Mouse (Mus musculus): ENCODE measurements around the gene Kcnh7. TPM values are rescaled to one million over a fixed set of nuclear protein-coding genes. Genes with fewer than 3 reads are reported as not detected.

Gene Kcnh7
- polyA plus RNA-seq, 1 experiment from 2014 or later: 0.10 TPM

- Histone ChIP-seq H3K4me2 (replicated peaks; ENCODE audit: low read depth, low read length) (no peak overlapping the region), H3K9me3 (ENCODE audit: low read length) (no peaks in the 10 kb centered on the region)
- 75% methylated on average over 2 of the region's 2 CpGs for WGBS
Measured at GRCm38 (mm10) chr2:63090447-63090846, 93.6 kb downstream of the Kcnh7 start.

GRCm38 (mm10) chr2:63058386-63058785, 125.7 kb downstream of the Kcnh7 start:
- TF ChIP-seq CTCF (IDR thresholded peaks at IDR 0.05): no peak
- no peak for TF ChIP-seq EP300 (IDR thresholded peaks at IDR 0.05)
- no peak overlapping the region for H3K4me3 ChIP-seq (ENCODE audit: low read depth, low read length)
- no peak overlapping the region for H3K4me2 ChIP-seq (replicated peaks; ENCODE audit: low read depth, low read length)
- H3K36me3 ChIP-seq (ENCODE audit: insufficient read depth, low read length): no peaks in the 10 kb centered on the region
- H3K27ac ChIP-seq (ENCODE audit: low read length): no peak overlapping the region
- ATAC-seq (no peak), DNase-seq (ENCODE audit: low spot score) (no peak)
- H3K9ac ChIP-seq (replicated peaks; ENCODE audit: low read depth): no peak overlapping the region
- H3K9me3 ChIP-seq (ENCODE audit: low read length): no peaks in the 10 kb centered on the region
- H3K4me1 ChIP-seq (ENCODE audit: insufficient read depth, low read depth, low read length): no peaks in the 10 kb centered on the region
- WGBS: 89% methylated on average over 2 of the region's 2 CpGs
- no peaks in the 10 kb centered on the region for H3K27me3 ChIP-seq (replicated peaks; ENCODE audit: insufficient read depth, low read length)

More at GRCm38 (mm10) chr2:63090447-63090846, 93.6 kb downstream of the Kcnh7 start:
- Histone ChIP-seq H3K4me1 (ENCODE audit: insufficient read depth, low read depth, low read length) (no peaks in the 10 kb centered on the region), H3K9ac (replicated peaks; ENCODE audit: low read depth) (no peak overlapping the region), H3K4me3 (ENCODE audit: low read depth, low read length) (no peak overlapping the region), H3K36me3 (ENCODE audit: insufficient read depth, low read length) (no peaks in the 10 kb centered on the region), H3K27me3 (replicated peaks; ENCODE audit: insufficient read depth, low read length) (no peaks in the 10 kb centered on the region), H3K27ac (ENCODE audit: low read length) (no peak overlapping the region)
- DNase-seq (ENCODE audit: low spot score) (no peak), ATAC-seq (no peak)
- TF ChIP-seq EP300 (IDR thresholded peaks at IDR 0.05): no peak
- TF ChIP-seq CTCF (IDR thresholded peaks at IDR 0.05): no peak

- no peaks in the 10 kb centered on the region for H3K27me3 ChIP-seq (replicated peaks; ENCODE audit: insufficient read depth, low read length)
- no peaks in the 10 kb centered on the region for H3K9me3 ChIP-seq (ENCODE audit: low read length)
- no peak for DNase-seq (ENCODE audit: low spot score)
- TF ChIP-seq CTCF (IDR thresholded peaks at IDR 0.05) (no peak), EP300 (IDR thresholded peaks at IDR 0.05) (no peak)
- WGBS: 81% methylated on average over 3 of the region's 3 CpGs
- H3K4me2 ChIP-seq (replicated peaks; ENCODE audit: low read depth, low read length): no peak overlapping the region
- no peak overlapping the region for H3K9ac ChIP-seq (replicated peaks; ENCODE audit: low read depth)
- H3K36me3 ChIP-seq (ENCODE audit: insufficient read depth, low read length): no peaks in the 10 kb centered on the region
- no peak for ATAC-seq
- H3K27ac ChIP-seq (ENCODE audit: low read length): no peak overlapping the region
- H3K4me3 ChIP-seq (ENCODE audit: low read depth, low read length): no peak overlapping the region
- H3K4me1 ChIP-seq (ENCODE audit: insufficient read depth, low read depth, low read length): no peaks in the 10 kb centered on the region
Measured at GRCm38 (mm10) chr2:63049884-63050283, 134.2 kb downstream of the Kcnh7 start.

GRCm38 (mm10) chr2:63039718-63040117, 144.4 kb downstream of the Kcnh7 start:
- ATAC-seq (no peak), DNase-seq (ENCODE audit: low spot score) (no peak)
- Histone ChIP-seq H3K9ac (replicated peaks; ENCODE audit: low read depth) (no peak overlapping the region), H3K27me3 (replicated peaks; ENCODE audit: insufficient read depth, low read length) (no peaks in the 10 kb centered on the region), H3K4me2 (replicated peaks; ENCODE audit: low read depth, low read length) (no peak overlapping the region), H3K4me1 (ENCODE audit: insufficient read depth, low read depth, low read length) (no peaks in the 10 kb centered on the region), H3K9me3 (ENCODE audit: low read length) (no peaks in the 10 kb centered on the region), H3K4me3 (ENCODE audit: low read depth, low read length) (no peak overlapping the region), H3K36me3 (ENCODE audit: insufficient read depth, low read length) (no peaks in the 10 kb centered on the region), H3K27ac (ENCODE audit: low read length) (no peak overlapping the region)
- 84% methylated on average over 3 of the region's 3 CpGs for WGBS
- TF ChIP-seq CTCF (IDR thresholded peaks at IDR 0.05) (no peak), EP300 (IDR thresholded peaks at IDR 0.05) (no peak)

GRCm38 (mm10) chr2:63014909-63015308, 169.2 kb downstream of the Kcnh7 start:
- Histone ChIP-seq H3K27me3 (replicated peaks; ENCODE audit: insufficient read depth, low read length) (no peaks in the 10 kb centered on the region), H3K27ac (ENCODE audit: low read length) (no peak overlapping the region), H3K4me3 (ENCODE audit: low read depth, low read length) (no peak overlapping the region), H3K4me2 (replicated peaks; ENCODE audit: low read depth, low read length) (no peak overlapping the region), H3K9ac (replicated peaks; ENCODE audit: low read depth) (no peak overlapping the region), H3K36me3 (ENCODE audit: insufficient read depth, low read length) (no peaks in the 10 kb centered on the region), H3K9me3 (ENCODE audit: low read length) (no peaks in the 10 kb centered on the region), H3K4me1 (ENCODE audit: insufficient read depth, low read depth, low read length) (no peaks in the 10 kb centered on the region)
- no peak for TF ChIP-seq CTCF (IDR thresholded peaks at IDR 0.05)
- no peak for TF ChIP-seq EP300 (IDR thresholded peaks at IDR 0.05)
- DNase-seq (ENCODE audit: low spot score) (no peak), ATAC-seq (no peak)

- Histone ChIP-seq H3K4me3 (ENCODE audit: low read depth, low read length) (no peak overlapping the region), H3K4me2 (replicated peaks; ENCODE audit: low read depth, low read length) (no peak overlapping the region), H3K27ac (ENCODE audit: low read length) (no peak overlapping the region), H3K9me3 (ENCODE audit: low read length) (no peaks in the 10 kb centered on the region), H3K36me3 (ENCODE audit: insufficient read depth, low read length) (no peaks in the 10 kb centered on the region), H3K4me1 (ENCODE audit: insufficient read depth, low read depth, low read length) (no peaks in the 10 kb centered on the region), H3K9ac (replicated peaks; ENCODE audit: low read depth) (no peak overlapping the region), H3K27me3 (replicated peaks; ENCODE audit: insufficient read depth, low read length) (no peaks in the 10 kb centered on the region)
- 75% methylated on average over 4 of the region's 4 CpGs for WGBS
- DNase-seq (ENCODE audit: low spot score): no peak
- TF ChIP-seq EP300 (IDR thresholded peaks at IDR 0.05) (no peak), CTCF (IDR thresholded peaks at IDR 0.05) (no peak)
- no peak for ATAC-seq
Measured at GRCm38 (mm10) chr2:63009141-63009540, 174.9 kb downstream of the Kcnh7 start.

- Histone ChIP-seq H3K9me3 (ENCODE audit: low read length) (no peaks in the 10 kb centered on the region), H3K4me1 (ENCODE audit: insufficient read depth, low read depth, low read length) (no peaks in the 10 kb centered on the region), H3K27me3 (replicated peaks; ENCODE audit: insufficient read depth, low read length) (no peaks in the 10 kb centered on the region), H3K4me2 (replicated peaks; ENCODE audit: low read depth, low read length) (no peak overlapping the region), H3K4me3 (ENCODE audit: low read depth, low read length) (no peak overlapping the region), H3K9ac (replicated peaks; ENCODE audit: low read depth) (no peak overlapping the region), H3K36me3 (ENCODE audit: insufficient read depth, low read length) (no peaks in the 10 kb centered on the region), H3K27ac (ENCODE audit: low read length) (no peak overlapping the region)
- TF ChIP-seq EP300 (IDR thresholded peaks at IDR 0.05): no peak
- no peak for TF ChIP-seq CTCF (IDR thresholded peaks at IDR 0.05)
- ATAC-seq (no peak), DNase-seq (ENCODE audit: low spot score) (no peak)
- WGBS: 91% methylated on average over 1 of the region's 1 CpGs
Measured at GRCm38 (mm10) chr2:63002784-63003183, 181.3 kb downstream of the Kcnh7 start.
